In genomic region chr5:72796186-72796613, GRCm38 (mm10) we compare ENCODE assay signal across 7 mouse cellular contexts. TPM values are rescaled to one million over a fixed set of nuclear protein-coding genes. Genes with fewer than 3 reads are reported as not detected.
DNase-seq lines count a peak whose midpoint lies in the region; ATAC-seq and TF ChIP-seq lines count a peak whose summit lies in the region.

No protein-coding gene starts in this region.

- H3K9ac ChIP-seq in intestine, embryonic 14.5 days (ENCODE audit: low read length) = no peak overlapping the region
- H3K9ac ChIP-seq in lung, postnatal 0 days (replicated peaks; ENCODE audit: low read depth) = peak overlapping the region; percentile 32
- H3K9ac ChIP-seq in forebrain, embryonic 12.5 days = no peak overlapping the region

- H3K27ac ChIP-seq in intestine, embryonic 14.5 days (ENCODE audit: low read depth) = no peak overlapping the region
- no peak overlapping the region for H3K27ac ChIP-seq in lung, postnatal 0 days (ENCODE audit: low read length)
- H3K27ac ChIP-seq in forebrain, embryonic 12.5 days = no peak overlapping the region

- TF ChIP-seq CTCF in lung, postnatal 0 days (IDR thresholded peaks at IDR 0.05) = no peak

- no peak overlapping the region for H3K4me3 ChIP-seq in intestine, embryonic 14.5 days (ENCODE audit: low read depth, low read length)
- peak overlapping the region; percentile 28 for H3K4me3 ChIP-seq in lung, postnatal 0 days (ENCODE audit: low read depth, low read length)
- H3K4me3 ChIP-seq in forebrain, embryonic 12.5 days (replicated peaks) = no peak overlapping the region

- no peaks in the 10 kb centered on the region for H3K27me3 ChIP-seq in intestine, embryonic 14.5 days (replicated peaks; ENCODE audit: control insufficient read depth, insufficient read depth, low read length)
- H3K27me3 ChIP-seq in lung, postnatal 0 days (replicated peaks; ENCODE audit: insufficient read depth, low read length) = no peaks in the 10 kb centered on the region
- no peaks in the 10 kb centered on the region for H3K27me3 ChIP-seq in forebrain, embryonic 12.5 days

- WGBS in intestine, embryonic 14.5 days = 43% methylated on average over 14 of the region's 14 CpGs
- WGBS in lung, postnatal 0 days = 19% methylated on average over 14 of the region's 14 CpGs
- 68% methylated on average over 14 of the region's 14 CpGs for WGBS in forebrain, embryonic 12.5 days

- ATAC-seq in intestine, embryonic 14.5 days (replicated peaks; ENCODE audit: low FRiP score, low TSS enrichment, low read depth) = no peak
- peak; percentile 71 for ATAC-seq in lung, postnatal 0 days
- no peak for ATAC-seq in forebrain, embryonic 12.5 days (ENCODE audit: low FRiP score)

- H3K36me3 ChIP-seq in intestine, embryonic 14.5 days (ENCODE audit: control insufficient read depth, insufficient read depth, low read length) = no peaks in the 10 kb centered on the region
- no peaks in the 10 kb centered on the region for H3K36me3 ChIP-seq in lung, postnatal 0 days (ENCODE audit: insufficient read depth, low read length)
- no peaks in the 10 kb centered on the region for H3K36me3 ChIP-seq in forebrain, embryonic 12.5 days (replicated peaks)

- H3K4me2 ChIP-seq in intestine, embryonic 14.5 days (ENCODE audit: low read length) = peak overlapping the region; percentile 34
- peak overlapping the region; percentile 56 for H3K4me2 ChIP-seq in lung, postnatal 0 days (replicated peaks; ENCODE audit: low read depth, low read length)
- no peak overlapping the region for H3K4me2 ChIP-seq in forebrain, embryonic 12.5 days

- peaks cover 3% of the 10 kb centered on the region; the same call in 1 of the 2 replicates for H3K4me1 ChIP-seq in intestine, embryonic 14.5 days (replicated peaks; ENCODE audit: control insufficient read depth, insufficient read depth, low read length)
- H3K4me1 ChIP-seq in lung, postnatal 0 days (ENCODE audit: insufficient read depth, low read depth, low read length) = no peaks in the 10 kb centered on the region
- 0 out of 2 replicates have a peak, but pooled peaks cover 2% of the 10 kb centered on the region for H3K4me1 ChIP-seq in forebrain, embryonic 12.5 days

- no peak for TF ChIP-seq EP300 in lung, postnatal 0 days (IDR thresholded peaks at IDR 0.05)

- DNase-seq in thymus, postnatal 25 days = peak; percentile 12
- DNase-seq in thymus, postnatal 0 days (ENCODE audit: low spot score) = no peak
- DNase-seq in gastrocnemius, postnatal 25 days = peak; percentile 13
- peak; percentile 63 for DNase-seq in intestine, embryonic 14.5 days (ENCODE audit: low spot score)
- DNase-seq in lung, postnatal 0 days (ENCODE audit: low spot score) = peak; percentile 38
- peak; percentile 21 to 31 for DNase-seq in urinary bladder, postnatal 36 days (ENCODE audit: low spot score in 2 of 2)

- no peaks in the 10 kb centered on the region for H3K9me3 ChIP-seq in intestine, embryonic 14.5 days (ENCODE audit: control insufficient read depth, low read length)
- no peaks in the 10 kb centered on the region for H3K9me3 ChIP-seq in lung, postnatal 0 days (ENCODE audit: low read length)
- no peaks in the 10 kb centered on the region for H3K9me3 ChIP-seq in forebrain, embryonic 12.5 days

RNA-seq across cellular contexts. Expression of gene Txk, which starts 43.6 kb away (rescaled TPM):
- polyA plus RNA-seq in thymus, postnatal 0 days (2015; fragmentation: Nextera tagmentation; extraction: Ambion mirVana) = 57.9 and 64.1 TPM in 2 replicates
- under 1 TPM in 1 of 2 experiments, not detected in 1; 0.11 TPM for total RNA-seq in gastrocnemius, postnatal 25 days (2021)
- polyA plus RNA-seq in intestine, embryonic 14.5 days (2014; fragmentation: Nextera tagmentation; extraction: Ambion mirVana) = 0.22 and 0.23 TPM in 2 replicates
- 0.19 and 0.32 TPM in 2 replicates for polyA plus RNA-seq in lung, postnatal 0 days (2015; fragmentation: Nextera tagmentation; extraction: Ambion mirVana)
- not detected in 2 replicates for polyA plus RNA-seq in forebrain, embryonic 12.5 days (2016; fragmentation: Nextera tagmentation; extraction: Ambion mirVana)

Comparison
In these comparisons a context has a peak if more than half of its experiments do, and no peak if none do; other contexts are left out.
1. RNA of gene Txk, which starts 43.6 kb away (polyA plus RNA-seq): 57.9 to 64.1 TPM in thymus, postnatal 0 days; 0.22 to 0.23 TPM in intestine, embryonic 14.5 days, 0.19 to 0.32 TPM in lung, postnatal 0 days and not detected in forebrain, embryonic 12.5 days; every median in the first group is over 10 times any median in the second.